Mouse (Mus musculus) lung, embryonic 15.5 days (tissue): ENCODE data around the gene St7. TPM values are rescaled to one million over a fixed set of nuclear protein-coding genes. Genes with fewer than 3 reads are reported as not detected.

Experiments
- ATAC-seq: fragments of 200-750 bp; cut with Nextera tagmentation; 2 replicates; pipeline ENCODE4 v1.8.0; 2017; ENCODE audit warnings: moderate number of reproducible peaks, borderline replicate concordance; ENCODE audit not compliant: low FRiP score, low TSS enrichment; ENCODE audit errors: extremely low read depth
- H3K27ac ChIP-seq: fragments of 300-500 bp; sonication (generic); 2 replicates; pipeline ENCODE4 v1.5.1; 2015; ENCODE audit warnings: moderate library complexity, mild to moderate bottlenecking, inconsistent platforms
- H3K27me3 ChIP-seq: fragments of 300-500 bp; sonication (generic); 2 replicates; pipeline ENCODE4 v1.6.1; 2015; ENCODE audit warnings: inconsistent platforms
- H3K36me3 ChIP-seq: fragments of 300-500 bp; sonication (generic); 2 replicates; pipeline ENCODE4 v1.6.1; 2015; ENCODE audit warnings: inconsistent platforms
- H3K4me1 ChIP-seq: fragments of 300-500 bp; sonication (generic); 2 replicates; pipeline ENCODE4 v1.6.1; 2015; ENCODE audit warnings: inconsistent platforms
- H3K4me2 ChIP-seq: fragments of 300-500 bp; sonication (generic); 2 replicates; pipeline ENCODE4 v1.6.1; 2015; ENCODE audit warnings: inconsistent platforms, mild to moderate bottlenecking, moderate library complexity
- H3K4me3 ChIP-seq: fragments of 300-500 bp; sonication (generic); 2 replicates; pipeline ENCODE4 v1.5.1; 2015; ENCODE audit warnings: mild to moderate bottlenecking, inconsistent platforms
- H3K9ac ChIP-seq: fragments of 300-500 bp; sonication (generic); 2 replicates; pipeline ENCODE4 v1.6.1; 2015; ENCODE audit warnings: inconsistent platforms
- H3K9me3 ChIP-seq: fragments of 300-500 bp; sonication (generic); 2 replicates; pipeline ENCODE4 v1.6.1; 2016; ENCODE audit warnings: inconsistent platforms
- WGBS: fragments of 180-500 bp; shearing (Covaris S2); methylation state at CpG from one replicate; pipeline ENCODE4 v1.1.7; 2015; 5-methylcytosine and 5-hydroxymethylcytosine counted together
- polyA plus RNA-seq: library from polyadenylated mRNA; unstranded; fragments of >200 nt; fragmentation: Nextera tagmentation; extraction: Ambion mirVana; gene quantifications from 2 replicates; pipeline ENCODE4 v1.2.1, GENCODE M21; 2015

The St7 gene
- polyA plus RNA-seq, 1 experiment from 2014 or later = 44.0 TPM

- Histone ChIP-seq H3K4me3 (no peak overlapping the region), H3K4me1 (peaks cover 18% of the 10 kb centered on the region), H3K9ac (no peak overlapping the region), H3K27me3 (no peaks in the 10 kb centered on the region), H3K4me2 (no peak overlapping the region), H3K9me3 (no peaks in the 10 kb centered on the region), H3K27ac (no peak overlapping the region), H3K36me3 (peaks cover 4% of the 10 kb centered on the region; the same call in 1 of the 2 replicates)
- whole genome bisulfite sequencing = 50% methylated on average over 1 of the region's 1 CpGs
- ATAC-seq = no peak
These were observed 175.1 kb downstream of the St7 start for GRCm38 (mm10) chr6:17867796-17868195.

- no peaks in the 10 kb centered on the region for H3K27me3 ChIP-seq
- no peak overlapping the region for H3K27ac ChIP-seq
- WGBS = 75% methylated on average over 3 of the region's 3 CpGs
- H3K9ac ChIP-seq = no peak overlapping the region
- H3K4me2 ChIP-seq = no peak overlapping the region
- H3K4me1 ChIP-seq = peaks cover 21% of the 10 kb centered on the region
- ATAC-seq = peak; percentile 45; the same call in 1 of the 2 replicates
- no peak overlapping the region for H3K4me3 ChIP-seq
- no peaks in the 10 kb centered on the region; the same call in 1 of the 2 replicates for H3K36me3 ChIP-seq
- H3K9me3 ChIP-seq = no peaks in the 10 kb centered on the region
These were observed 179.2 kb downstream of the St7 start for GRCm38 (mm10) chr6:17871831-17872372.

GRCm38 (mm10) chr6:17875606-17876005, 182.9 kb downstream of the St7 start:
- no peak overlapping the region for H3K4me2 ChIP-seq
- no peak for ATAC-seq
- 0 out of 2 replicates have a peak, but pooled peaks cover 5% of the 10 kb centered on the region for H3K36me3 ChIP-seq
- H3K9ac ChIP-seq = no peak overlapping the region
- no peaks in the 10 kb centered on the region for H3K9me3 ChIP-seq
- H3K27me3 ChIP-seq = no peaks in the 10 kb centered on the region
- H3K4me1 ChIP-seq = peaks cover 21% of the 10 kb centered on the region
- 54% methylated on average over 7 of the region's 7 CpGs for WGBS
- no peak overlapping the region for H3K4me3 ChIP-seq
- no peak overlapping the region for H3K27ac ChIP-seq

- no peak for ATAC-seq
- Histone ChIP-seq H3K36me3 (0 out of 2 replicates have a peak, but pooled peaks cover 5% of the 10 kb centered on the region), H3K4me3 (no peak overlapping the region), H3K9me3 (no peaks in the 10 kb centered on the region), H3K4me1 (peaks cover 17% of the 10 kb centered on the region), H3K4me2 (no peak overlapping the region), H3K27ac (no peak overlapping the region), H3K9ac (no peak overlapping the region), H3K27me3 (no peaks in the 10 kb centered on the region)
- WGBS = 81% methylated on average over 3 of the region's 3 CpGs
These were observed 183.4 kb downstream of the St7 start for GRCm38 (mm10) chr6:17876023-17876613.

- Histone ChIP-seq H3K4me2 (no peak overlapping the region), H3K27me3 (no peaks in the 10 kb centered on the region), H3K36me3 (0 out of 2 replicates have a peak, but pooled peaks cover 5% of the 10 kb centered on the region), H3K9me3 (no peaks in the 10 kb centered on the region), H3K27ac (no peak overlapping the region; the same call in 1 of the 2 replicates), H3K4me3 (no peak overlapping the region), H3K9ac (no peak overlapping the region), H3K4me1 (peaks cover 13% of the 10 kb centered on the region)
- WGBS = 45% methylated on average over 7 of the region's 7 CpGs
- peak; percentile 23; the same call in 1 of the 2 replicates for ATAC-seq
These were observed 184.0 kb downstream of the St7 start for GRCm38 (mm10) chr6:17876670-17877179.

- H3K27ac ChIP-seq = no peak overlapping the region
- no peaks in the 10 kb centered on the region for H3K27me3 ChIP-seq
- peaks cover 11% of the 10 kb centered on the region; the same call in 1 of the 2 replicates for H3K36me3 ChIP-seq
- no peaks in the 10 kb centered on the region for H3K9me3 ChIP-seq
- no peak overlapping the region for H3K9ac ChIP-seq
- no peak for ATAC-seq
- H3K4me3 ChIP-seq = no peak overlapping the region
- H3K4me1 ChIP-seq = peaks cover 10% of the 10 kb centered on the region; the same call in 1 of the 2 replicates
- H3K4me2 ChIP-seq = no peak overlapping the region
These were observed 190.2 kb downstream of the St7 start for GRCm38 (mm10) chr6:17882943-17883342.

- H3K27ac ChIP-seq = no peak overlapping the region
- H3K36me3 ChIP-seq = peaks cover 6% of the 10 kb centered on the region; the same call in 1 of the 2 replicates
- no peak overlapping the region for H3K4me2 ChIP-seq
- peak; percentile 70; the same call in 1 of the 2 replicates for ATAC-seq
- no peak overlapping the region for H3K9ac ChIP-seq
- H3K27me3 ChIP-seq = no peaks in the 10 kb centered on the region
- no peak overlapping the region for H3K4me3 ChIP-seq
- H3K9me3 ChIP-seq = no peaks in the 10 kb centered on the region
- H3K4me1 ChIP-seq = peaks cover 10% of the 10 kb centered on the region; the same call in 1 of the 2 replicates
- 69% methylated on average over 6 of the region's 6 CpGs for WGBS
These were observed 195.0 kb downstream of the St7 start for GRCm38 (mm10) chr6:17887765-17888164.

GRCm38 (mm10) chr6:17895562-17895961, 202.8 kb downstream of the St7 start:
- no peaks in the 10 kb centered on the region for H3K36me3 ChIP-seq
- no peaks in the 10 kb centered on the region for H3K27me3 ChIP-seq
- H3K4me2 ChIP-seq = no peak overlapping the region
- H3K27ac ChIP-seq = no peak overlapping the region; the same call in 1 of the 2 replicates
- WGBS = 91% methylated on average over 3 of the region's 3 CpGs
- no peak overlapping the region for H3K4me3 ChIP-seq
- H3K4me1 ChIP-seq = peaks cover 5% of the 10 kb centered on the region; the same call in 1 of the 2 replicates
- H3K9ac ChIP-seq = no peak overlapping the region
- ATAC-seq = no peak
- H3K9me3 ChIP-seq = no peaks in the 10 kb centered on the region

GRCm38 (mm10) chr6:17898539-17898938, 205.8 kb downstream of the St7 start:
- Histone ChIP-seq H3K27ac (peak overlapping the region; percentile 88; the same call in 1 of the 2 replicates), H3K36me3 (no peaks in the 10 kb centered on the region), H3K4me1 (peaks cover 8% of the 10 kb centered on the region; the same call in 1 of the 2 replicates), H3K9ac (no peak overlapping the region), H3K9me3 (no peaks in the 10 kb centered on the region), H3K4me2 (no peak overlapping the region), H3K27me3 (no peaks in the 10 kb centered on the region), H3K4me3 (no peak overlapping the region)
- peak; percentile 88 for ATAC-seq
- WGBS = 46% methylated on average over 1 of the region's 1 CpGs

- Histone ChIP-seq H3K27me3 (no peaks in the 10 kb centered on the region), H3K4me2 (no peak overlapping the region), H3K4me3 (no peak overlapping the region), H3K27ac (no peak overlapping the region), H3K36me3 (no peaks in the 10 kb centered on the region), H3K9ac (no peak overlapping the region), H3K9me3 (no peaks in the 10 kb centered on the region), H3K4me1 (peaks cover 28% of the 10 kb centered on the region)
- ATAC-seq = no peak
- 55% methylated on average over 3 of the region's 3 CpGs for WGBS
These were observed 210.6 kb downstream of the St7 start for GRCm38 (mm10) chr6:17903355-17903754.

GRCm38 (mm10) chr6:17905776-17906175, 213.0 kb downstream of the St7 start:
- Histone ChIP-seq H3K27me3 (no peaks in the 10 kb centered on the region), H3K4me2 (no peak overlapping the region), H3K27ac (peak overlapping the region; percentile 37; the same call in 1 of the 2 replicates), H3K36me3 (peaks cover 4% of the 10 kb centered on the region; the same call in 1 of the 2 replicates), H3K4me3 (no peak overlapping the region), H3K9ac (no peak overlapping the region), H3K9me3 (no peaks in the 10 kb centered on the region), H3K4me1 (peaks cover 28% of the 10 kb centered on the region)
- ATAC-seq = peak; percentile 44; the same call in 1 of the 2 replicates
- WGBS = 49% methylated on average over 3 of the region's 3 CpGs

- Histone ChIP-seq H3K4me1 (peaks cover 28% of the 10 kb centered on the region), H3K27me3 (no peaks in the 10 kb centered on the region), H3K4me2 (no peak overlapping the region), H3K27ac (peak overlapping the region; percentile 37; the same call in 1 of the 2 replicates), H3K36me3 (peaks cover 7% of the 10 kb centered on the region; the same call in 1 of the 2 replicates), H3K9ac (no peak overlapping the region), H3K4me3 (no peak overlapping the region), H3K9me3 (no peaks in the 10 kb centered on the region)
- 27% methylated on average over 6 of the region's 6 CpGs for WGBS
- peak; percentile 41; the same call in 1 of the 2 replicates for ATAC-seq
These were observed 213.6 kb downstream of the St7 start for GRCm38 (mm10) chr6:17906289-17906688.
